Mouse (Mus musculus): Measurements from ENCODE around the gene Ghr. TPM values are rescaled to one million over a fixed set of nuclear protein-coding genes. Genes with fewer than 3 reads are reported as not detected.

Gene Ghr
- total RNA-seq, 2 experiments from 2014 or later = 0.47 TPM; not detected in 1

DNA sequence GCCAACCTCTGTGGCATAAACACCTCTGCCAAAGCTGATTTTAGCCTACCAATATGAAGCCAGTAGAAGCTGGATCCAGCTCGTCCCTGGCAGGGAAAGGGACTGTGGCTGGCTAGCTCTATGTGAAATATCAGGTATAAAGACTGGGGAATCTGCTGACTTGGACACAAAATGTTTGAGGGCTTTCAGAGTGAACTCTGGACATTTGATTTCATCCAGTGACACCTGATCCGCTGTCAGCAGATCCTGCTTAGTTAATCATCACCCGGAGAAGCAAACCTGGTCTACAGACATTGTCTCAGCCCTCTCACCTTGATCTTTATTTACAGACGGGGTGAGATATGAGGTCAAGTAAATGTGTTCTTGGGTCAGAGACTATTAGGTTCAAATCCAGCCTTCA is 118.5 kb downstream of the Ghr start:
- no peak for ATAC-seq (replicated peaks; ENCODE audit: low FRiP score, low TSS enrichment, poor library complexity, severe bottlenecking)

DNA sequence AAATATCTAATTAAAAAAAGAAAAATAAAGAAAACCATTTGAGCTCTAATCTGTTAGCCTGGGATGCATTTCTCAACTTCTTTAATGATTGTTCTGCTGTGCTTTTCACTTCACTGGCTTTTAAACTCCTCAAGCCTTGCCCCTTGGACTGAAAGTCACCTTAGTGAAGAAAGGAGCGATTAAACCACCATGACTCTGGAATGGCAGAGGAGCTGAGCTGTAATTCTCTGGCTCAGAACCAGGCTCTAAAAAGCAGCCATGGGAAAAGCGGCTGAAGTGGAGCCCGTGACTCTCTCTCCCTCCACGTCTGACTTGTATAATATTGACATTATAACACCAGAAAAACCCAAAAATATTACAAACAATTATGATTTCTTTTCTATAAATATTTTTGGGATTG is 126.7 kb downstream of the Ghr start:
- ATAC-seq (replicated peaks; ENCODE audit: low FRiP score, low TSS enrichment, poor library complexity, severe bottlenecking) = no peak

DNA sequence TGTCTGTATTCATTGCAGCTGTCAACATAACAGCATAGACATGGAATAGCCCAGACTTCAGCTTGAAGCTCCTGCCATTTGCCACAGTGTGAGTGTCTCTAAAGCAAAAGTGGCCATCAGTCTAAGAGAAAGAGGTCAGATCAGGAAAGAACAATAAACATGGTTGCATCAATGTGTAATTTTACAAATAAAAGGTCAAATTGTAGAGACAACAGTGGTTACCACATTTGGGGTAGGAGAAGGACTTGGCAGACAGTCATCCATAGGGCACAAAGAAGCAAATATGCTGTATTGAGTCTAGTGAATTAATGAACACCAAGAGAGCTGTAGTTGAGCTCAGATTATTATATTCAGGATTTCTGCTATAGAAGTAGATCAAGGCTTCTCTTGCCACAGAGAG is 127.7 kb downstream of the Ghr start:
- no peak for ATAC-seq (replicated peaks; ENCODE audit: low FRiP score, low TSS enrichment, poor library complexity, severe bottlenecking)

DNA sequence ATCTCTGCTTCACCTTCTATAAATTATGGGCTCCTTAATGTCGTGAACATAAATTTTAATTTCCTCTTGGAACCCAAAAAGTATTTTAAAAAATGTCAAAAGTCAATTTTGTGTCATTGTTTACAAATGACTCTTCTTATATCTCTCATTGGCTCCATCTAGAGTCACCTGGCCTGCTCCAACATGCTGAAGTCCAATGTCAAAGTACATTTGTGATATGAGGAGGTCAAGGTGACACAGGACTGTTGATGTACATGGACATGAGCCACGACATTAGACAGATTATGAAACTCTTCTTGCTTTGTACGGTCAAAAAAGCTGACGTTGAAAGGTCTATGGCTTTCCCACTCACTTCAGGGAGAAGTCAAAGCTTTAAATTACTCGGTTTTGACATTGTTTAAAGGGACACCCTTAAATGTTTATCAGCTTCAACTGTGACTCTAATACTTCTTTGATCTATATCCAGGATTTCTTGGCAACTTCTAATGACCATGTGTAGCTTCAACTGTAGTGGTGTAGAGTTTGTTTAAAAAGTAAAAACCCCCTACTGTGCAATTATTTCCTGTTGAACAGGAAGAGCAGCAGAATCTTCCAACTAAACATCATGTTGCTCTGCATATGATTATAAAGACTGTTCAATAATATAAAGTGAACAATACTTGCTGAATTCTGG is 131.1 kb downstream of the Ghr start:
- no peak for ATAC-seq (replicated peaks; ENCODE audit: low FRiP score, low TSS enrichment, poor library complexity, severe bottlenecking)

DNA sequence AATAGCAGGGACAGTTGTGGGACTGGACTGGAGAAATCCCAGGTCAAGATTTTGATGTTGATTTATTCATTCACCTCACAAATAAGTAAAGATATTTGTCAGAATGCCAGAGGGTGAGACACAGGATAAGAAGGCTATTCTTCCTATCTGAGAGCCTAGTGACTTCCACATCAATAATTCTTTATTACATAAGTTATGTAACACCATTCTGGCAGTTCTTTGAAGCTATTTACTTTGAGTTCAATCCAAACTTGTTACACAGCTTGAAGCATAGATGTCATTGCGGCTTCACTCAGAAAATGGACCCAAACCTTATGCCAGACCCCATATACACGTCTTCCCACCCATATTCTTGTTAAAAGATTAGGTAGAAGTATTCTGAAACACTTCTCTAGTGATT is 133.7 kb downstream of the Ghr start:
- ATAC-seq (replicated peaks; ENCODE audit: low FRiP score, low TSS enrichment, poor library complexity, severe bottlenecking) = no peak

DNA sequence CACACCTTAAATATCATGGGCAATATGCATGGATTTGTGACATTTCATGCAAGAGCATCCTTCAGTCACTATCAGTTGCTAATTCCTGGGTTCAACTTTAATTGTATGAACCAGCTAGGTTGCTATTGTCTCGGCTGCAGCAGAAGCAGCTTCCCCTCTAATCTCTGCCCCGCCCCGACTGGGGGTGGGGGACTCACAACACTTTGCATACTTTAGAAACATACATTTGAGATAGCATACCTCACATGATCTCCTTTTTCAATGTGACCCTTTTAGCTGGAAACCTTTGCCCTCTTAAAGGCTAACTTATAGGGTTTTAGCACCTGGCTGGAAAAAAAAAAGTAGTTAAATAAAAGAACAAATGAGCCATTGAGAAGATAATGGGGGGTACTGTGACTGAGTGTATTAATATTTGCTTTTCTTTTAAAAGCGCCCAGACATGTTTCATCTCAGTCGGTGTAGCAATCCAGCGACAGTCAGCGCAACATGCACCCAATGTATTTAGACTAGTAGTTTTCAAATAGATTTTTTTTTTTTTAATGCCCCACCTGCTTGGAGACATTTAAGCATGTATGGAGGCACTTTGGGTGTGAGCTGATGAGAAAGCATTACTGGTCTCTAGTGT is 137.9 kb downstream of the Ghr start:
- ATAC-seq (replicated peaks; ENCODE audit: low FRiP score, low TSS enrichment, poor library complexity, severe bottlenecking) = no peak

DNA sequence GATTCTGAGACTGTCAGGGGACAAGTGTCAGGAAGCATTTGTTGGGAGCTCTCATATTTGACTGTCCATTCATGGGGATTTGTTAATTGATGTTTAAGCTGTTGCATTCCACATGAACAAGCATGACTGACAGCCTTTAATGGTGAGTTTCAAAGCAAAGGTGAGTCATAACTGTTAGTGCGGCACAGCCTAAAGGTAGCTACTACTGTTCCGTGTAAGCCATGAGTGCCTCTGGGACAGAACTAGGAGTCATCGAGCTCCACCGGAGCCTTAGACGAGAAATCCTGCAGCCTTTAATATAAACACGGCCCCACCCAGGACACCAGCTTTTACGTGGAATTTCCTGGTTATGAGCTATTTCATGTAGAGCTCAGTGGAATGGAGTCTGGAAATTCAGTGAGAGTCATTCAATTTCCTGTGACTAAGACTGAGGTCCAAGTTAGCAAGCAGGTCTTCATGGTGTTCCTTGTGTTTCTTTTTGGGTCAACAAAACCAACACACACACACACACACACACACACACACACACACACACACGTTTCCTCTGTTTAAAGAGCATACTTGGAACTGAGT is 138.8 kb downstream of the Ghr start:
- no peak for ATAC-seq (replicated peaks; ENCODE audit: low FRiP score, low TSS enrichment, poor library complexity, severe bottlenecking)

DNA sequence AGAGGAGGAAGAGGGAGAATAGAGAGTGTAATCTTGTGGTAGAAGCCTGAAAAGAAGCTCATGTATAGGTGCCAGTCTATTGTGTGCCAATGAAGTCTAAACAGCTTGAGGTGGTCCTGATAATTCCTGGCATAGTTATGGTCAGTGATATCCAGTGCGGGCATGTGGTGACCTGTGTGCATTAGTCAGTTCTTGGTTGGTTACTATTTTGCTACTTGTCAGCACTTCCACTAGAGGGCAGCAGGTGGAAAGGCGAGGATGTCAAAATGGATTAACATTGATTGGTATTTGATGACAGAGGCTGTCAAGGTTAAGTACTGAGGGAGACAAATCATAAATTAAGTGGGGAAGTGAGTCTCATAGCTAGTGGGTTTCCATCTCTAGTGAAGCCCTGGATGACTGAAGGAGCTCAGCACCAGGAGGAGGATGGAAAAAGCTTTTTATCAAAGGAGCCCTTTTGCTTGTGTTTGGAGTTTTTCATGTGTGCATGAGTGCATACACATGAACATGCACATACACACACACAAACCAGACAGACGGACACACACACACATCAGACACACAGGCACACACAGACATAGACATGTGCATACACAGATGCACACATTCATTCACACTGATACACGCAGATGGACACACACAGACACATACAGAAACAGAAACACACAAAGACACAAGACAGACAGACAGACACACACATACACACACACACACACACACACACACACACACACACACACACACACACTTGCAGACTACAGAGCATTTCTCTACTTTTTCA is 141.6 kb downstream of the Ghr start:
- peak; percentile 81 for ATAC-seq (replicated peaks; ENCODE audit: low FRiP score, low TSS enrichment, poor library complexity, severe bottlenecking)

DNA sequence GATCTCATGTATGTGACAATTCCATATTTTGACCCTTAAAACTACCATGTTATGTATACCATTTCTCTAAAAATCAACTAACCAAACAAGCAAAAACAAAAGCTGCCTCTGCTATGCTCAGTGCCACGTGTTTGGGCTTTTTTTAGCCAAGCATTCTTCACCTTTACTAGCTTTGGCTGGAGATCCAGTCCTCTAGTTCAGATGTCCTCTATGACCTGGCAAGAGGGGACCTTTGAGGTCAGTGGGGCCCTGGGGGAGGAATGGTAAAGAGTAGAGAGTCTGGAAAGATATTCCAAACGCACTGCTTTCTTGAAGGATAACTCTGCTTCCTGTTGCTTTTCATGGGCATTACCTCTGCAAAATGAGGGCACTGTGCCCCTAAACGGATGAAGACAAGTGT is 145.9 kb downstream of the Ghr start:
- ATAC-seq (replicated peaks; ENCODE audit: low FRiP score, low TSS enrichment, poor library complexity, severe bottlenecking) = no peak

DNA sequence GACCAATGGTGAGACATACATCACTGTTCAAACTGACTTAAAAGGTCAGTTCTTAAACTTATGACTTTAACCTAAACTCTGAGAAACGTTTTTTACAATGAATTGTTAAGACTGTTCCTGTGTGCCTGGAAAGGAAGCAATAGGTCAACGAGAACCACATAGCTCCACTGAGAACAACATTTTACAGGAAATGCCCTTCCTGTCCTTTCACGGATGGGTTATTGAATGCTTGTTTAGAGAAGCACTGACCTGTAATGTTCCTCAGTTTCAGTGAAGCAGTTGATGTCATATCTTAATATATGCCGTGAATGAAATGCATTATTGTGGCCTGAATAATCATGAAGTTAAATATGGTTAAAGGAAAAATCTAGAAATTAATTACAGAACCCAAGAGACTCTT is 147.7 kb downstream of the Ghr start:
- no peak for ATAC-seq (replicated peaks; ENCODE audit: low FRiP score, low TSS enrichment, poor library complexity, severe bottlenecking)

DNA sequence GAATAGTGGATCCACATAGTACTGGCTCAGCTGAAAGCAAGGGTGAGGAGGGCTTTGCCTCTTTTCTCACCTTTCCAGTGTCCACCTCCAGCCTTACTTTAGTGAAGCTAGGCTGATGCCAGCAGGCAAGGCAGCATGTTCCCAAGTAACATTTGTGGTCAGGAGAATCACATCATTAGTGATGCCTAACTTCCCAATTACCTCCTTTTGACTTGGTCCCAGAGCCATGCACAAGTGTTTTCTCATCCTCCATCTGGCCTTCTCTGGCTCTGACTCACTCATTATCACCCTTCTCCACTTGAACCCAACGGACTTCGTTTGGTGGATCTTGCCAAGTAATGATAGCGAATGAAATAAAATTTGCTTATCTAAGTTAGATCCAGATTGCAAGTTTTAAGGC is 148.8 kb downstream of the Ghr start:
- no peak for ATAC-seq (replicated peaks; ENCODE audit: low FRiP score, low TSS enrichment, poor library complexity, severe bottlenecking)

DNA sequence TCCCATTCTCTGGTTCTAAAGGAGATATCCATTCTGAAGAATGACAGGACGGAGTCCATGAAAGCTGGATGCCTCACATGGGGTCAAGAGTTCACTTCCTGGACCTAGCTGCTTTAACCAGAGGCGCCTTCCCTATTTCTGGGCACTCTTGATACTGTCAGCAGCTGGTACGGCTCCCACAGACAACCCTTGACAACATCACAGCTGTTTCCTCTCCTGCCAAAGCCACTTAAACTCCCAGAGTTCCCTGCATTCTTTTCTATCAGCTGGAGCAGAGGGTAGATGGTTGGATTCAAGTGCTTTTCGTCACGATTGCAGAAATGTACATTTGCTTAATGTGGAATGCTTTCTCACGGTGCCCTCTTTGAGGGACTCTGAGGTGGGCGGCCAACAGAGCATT is 150.0 kb downstream of the Ghr start:
- no peak for ATAC-seq (replicated peaks; ENCODE audit: low FRiP score, low TSS enrichment, poor library complexity, severe bottlenecking)

DNA sequence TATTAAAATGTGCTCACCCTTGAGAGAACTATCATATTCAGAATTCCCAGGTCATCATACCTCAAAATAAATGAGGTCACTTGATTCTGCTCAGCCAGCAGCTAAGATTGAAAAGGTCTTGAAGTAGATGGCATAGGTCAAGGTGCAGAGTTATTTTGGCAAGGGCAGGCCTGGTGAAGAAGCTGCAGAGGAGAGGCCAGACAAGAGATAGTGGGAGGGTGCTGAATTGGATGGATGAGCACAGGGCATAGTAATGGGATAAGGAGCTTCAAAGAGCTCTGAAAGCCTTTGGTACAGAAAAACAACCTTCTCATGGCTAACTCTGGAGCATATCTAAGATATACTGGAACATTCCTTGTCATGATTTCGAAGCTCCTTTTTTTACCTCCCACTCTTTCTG is 150.5 kb downstream of the Ghr start:
- no peak for ATAC-seq (replicated peaks; ENCODE audit: low FRiP score, low TSS enrichment, poor library complexity, severe bottlenecking)

DNA sequence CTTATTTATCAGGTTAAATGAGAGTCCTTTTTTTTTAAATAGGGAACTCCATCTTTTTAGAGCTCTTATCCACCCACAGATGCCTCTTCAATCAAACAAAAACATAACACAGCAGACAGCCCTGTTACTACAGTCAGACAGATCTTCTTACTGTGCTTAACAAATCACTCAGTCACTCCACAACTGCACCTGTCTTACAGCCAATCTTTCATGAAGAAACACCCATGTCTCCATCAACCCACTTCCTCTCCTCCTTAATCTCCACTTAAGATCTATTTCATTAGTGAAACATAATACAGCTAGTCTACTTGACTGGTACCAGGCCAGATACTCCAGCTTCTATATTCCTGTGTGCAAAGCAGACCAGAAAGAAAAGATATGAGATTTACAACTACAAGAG is 153.9 kb downstream of the Ghr start:
- ATAC-seq (replicated peaks; ENCODE audit: low FRiP score, low TSS enrichment, poor library complexity, severe bottlenecking) = no peak

DNA sequence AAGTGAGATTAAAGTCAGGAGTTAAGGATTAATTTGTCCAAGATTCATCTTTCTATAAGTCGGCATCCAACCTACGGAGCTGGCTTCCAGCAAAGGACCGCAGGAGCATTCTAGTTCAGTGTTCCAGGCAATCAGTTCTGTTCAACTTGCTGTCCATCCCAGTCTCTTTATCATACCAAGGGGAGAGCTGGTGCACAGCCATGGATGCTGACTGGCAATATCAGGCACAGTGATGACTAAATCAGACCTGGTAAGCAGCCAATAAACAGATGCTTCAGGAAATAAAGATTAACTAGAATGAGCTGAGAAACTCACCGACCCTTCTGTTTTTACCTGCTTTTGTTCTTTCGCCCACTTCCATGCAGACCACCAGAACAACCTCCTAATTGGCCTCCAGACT is 154.3 kb downstream of the Ghr start:
- ATAC-seq (replicated peaks; ENCODE audit: low FRiP score, low TSS enrichment, poor library complexity, severe bottlenecking) = no peak

DNA sequence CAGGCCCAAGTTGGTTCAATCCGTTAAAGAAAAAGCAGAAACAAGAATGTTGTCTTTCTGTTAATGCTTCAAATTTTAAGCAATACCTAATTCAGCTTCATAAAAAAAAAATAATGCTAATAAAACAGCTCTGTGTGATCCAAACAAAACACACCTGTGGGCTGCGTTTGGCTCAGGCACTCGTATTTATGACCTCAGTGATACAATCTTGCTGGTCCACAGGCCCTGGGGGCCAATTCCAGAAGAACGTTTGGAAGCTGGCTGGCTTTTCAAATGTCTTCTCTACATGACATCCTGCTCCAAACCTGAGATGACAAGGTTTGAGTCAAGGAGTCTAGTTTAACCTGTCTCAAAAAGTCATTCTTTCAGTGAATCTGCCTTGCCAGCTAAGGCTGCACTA is 156.9 kb downstream of the Ghr start:
- no peak for ATAC-seq (replicated peaks; ENCODE audit: low FRiP score, low TSS enrichment, poor library complexity, severe bottlenecking)

DNA sequence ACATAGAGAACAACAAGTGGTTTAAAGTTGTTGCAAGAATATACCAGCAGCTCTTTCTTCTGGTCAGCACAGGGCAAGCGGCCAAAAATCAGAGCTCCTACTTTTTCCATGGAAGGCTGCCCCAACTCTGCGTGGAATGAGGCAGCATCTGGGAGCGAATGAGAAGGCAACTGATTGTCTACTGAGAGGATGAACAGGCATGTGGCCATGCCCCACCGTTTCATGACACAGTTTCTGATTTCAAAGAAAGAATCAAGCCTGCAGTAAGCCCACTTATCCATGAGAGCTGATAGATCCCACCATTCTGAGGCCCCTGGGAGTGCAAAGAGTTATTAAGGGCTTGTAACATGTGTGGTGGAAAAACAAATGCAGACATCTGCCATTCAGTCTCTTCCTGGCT is 160.1 kb downstream of the Ghr start:
- ATAC-seq (replicated peaks; ENCODE audit: low FRiP score, low TSS enrichment, poor library complexity, severe bottlenecking) = no peak

DNA sequence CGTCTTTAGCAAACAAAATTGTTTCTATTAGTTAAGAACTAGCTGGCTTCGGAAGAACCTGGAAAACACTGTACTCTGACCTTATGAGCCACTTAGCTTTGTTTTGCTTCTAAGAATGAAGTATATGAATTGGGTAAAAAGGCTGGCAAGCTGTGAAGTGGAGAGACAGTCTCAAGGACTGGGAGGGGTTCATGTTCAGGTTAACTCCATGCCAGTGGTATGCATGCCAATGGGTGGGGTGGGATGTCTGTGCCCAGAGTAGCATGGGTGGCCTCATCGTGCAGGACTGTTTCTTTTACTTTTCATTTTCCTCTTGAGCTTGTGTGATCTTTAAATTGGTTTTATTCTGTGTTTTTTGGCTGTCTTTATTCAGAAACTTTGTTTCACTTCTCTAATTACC is 165.6 kb downstream of the Ghr start:
- no peak for ATAC-seq (replicated peaks; ENCODE audit: low FRiP score, low TSS enrichment, poor library complexity, severe bottlenecking)

DNA sequence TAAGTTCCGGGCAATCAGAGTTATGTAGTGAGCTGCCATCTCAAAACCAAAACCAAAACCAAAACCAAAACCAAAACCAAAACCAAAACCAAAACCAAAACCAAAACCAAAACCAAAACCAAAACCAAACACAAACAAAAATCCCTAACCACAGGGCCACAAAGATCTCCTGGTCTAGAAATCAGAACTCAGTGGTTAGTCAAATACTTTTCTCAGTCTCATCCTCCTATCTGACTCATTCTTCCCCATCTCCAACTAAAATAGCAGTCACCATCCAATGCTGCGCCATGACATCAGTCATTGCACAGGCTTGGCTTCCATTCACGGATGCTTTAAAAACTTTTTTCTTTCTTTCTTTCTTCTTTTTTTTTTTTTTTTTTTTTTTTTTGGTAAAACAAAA is 170.2 kb downstream of the Ghr start:
- ATAC-seq (replicated peaks; ENCODE audit: low FRiP score, low TSS enrichment, poor library complexity, severe bottlenecking) = no peak

DNA sequence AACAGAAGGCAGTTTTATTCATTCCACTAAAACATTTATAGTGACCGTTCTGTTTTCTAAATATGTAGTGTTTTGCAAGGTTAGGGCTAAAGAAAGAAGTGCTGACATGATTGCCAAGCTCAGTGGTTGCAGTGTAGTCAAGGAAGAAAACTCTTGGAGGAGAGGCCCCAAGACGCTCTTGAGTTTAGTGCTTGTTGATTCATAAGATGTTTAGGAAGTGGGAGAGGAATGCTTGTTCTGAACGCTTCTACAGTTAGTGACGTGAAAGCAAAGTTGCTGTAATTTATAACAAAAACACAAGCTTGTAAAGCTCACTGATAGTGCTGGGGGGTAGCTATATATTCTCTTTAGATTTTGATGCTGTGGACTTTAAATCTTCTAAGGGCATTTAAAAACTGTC is 174.8 kb downstream of the Ghr start:
- no peak for ATAC-seq (replicated peaks; ENCODE audit: low FRiP score, low TSS enrichment, poor library complexity, severe bottlenecking)

DNA sequence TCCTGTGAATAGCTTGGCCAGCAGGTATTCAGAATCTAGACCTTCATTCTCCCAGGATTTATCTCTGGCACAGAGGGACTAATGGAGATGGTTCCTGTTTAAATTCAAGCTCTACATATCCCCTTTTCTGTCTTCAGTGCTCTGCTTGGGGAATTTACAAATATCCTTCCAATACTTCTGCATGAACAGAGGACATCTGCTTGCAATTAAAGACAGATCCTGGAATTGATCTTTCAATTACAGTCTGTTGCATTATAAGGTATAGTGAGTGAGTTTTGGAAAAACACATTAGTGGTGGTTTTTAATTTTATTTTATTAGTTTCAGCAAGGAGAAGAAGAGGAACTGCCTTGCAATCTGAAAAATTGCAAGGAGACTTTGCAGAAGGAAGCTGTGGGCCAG is 184.1 kb downstream of the Ghr start:
- ATAC-seq (replicated peaks; ENCODE audit: low FRiP score, low TSS enrichment, poor library complexity, severe bottlenecking) = no peak

All from megakaryocyte-erythroid progenitor cell, adult 5-6 weeks (primary cell).